Mouse (Mus musculus): ENCODE measurements around the gene Tmem147. TPM values are rescaled to one million over a fixed set of nuclear protein-coding genes. Genes with fewer than 3 reads are reported as not detected.
"Not testable (repeated sequence)": the region's sequence is repeated elsewhere in the genome, so short reads cannot be mapped to it uniquely, and the experiment has no call there.

Tmem147 gene
- total RNA-seq (2021) = 100 to 1,000 TPM; 283 to 405 TPM
- long read RNA-seq, experiment 1, transcript Tmem147-201 (7 exons, 870 nt) = major isoform, 322 of 369 reads
- long read RNA-seq, experiment 1, transcript Tmem147-207 (6 exons, 727 nt) = minor isoform, 11 of 369 reads
- long read RNA-seq, experiment 1, partial matches to known transcripts = 19 of 369 reads
- long read RNA-seq, experiment 1, other reads (novel, unspliced or antisense) = 11 of 369 reads
- long read RNA-seq, experiment 2, transcript Tmem147-201 (7 exons, 870 nt) = major isoform, 263 of 287 reads
- long read RNA-seq, experiment 2, transcript Tmem147-207 (6 exons, 727 nt) = minor isoform, 9 of 287 reads
- long read RNA-seq, experiment 2, partial matches to known transcripts = 9 of 287 reads
- long read RNA-seq, experiment 2, other reads (novel, unspliced or antisense) = 4 of 287 reads

DNA sequence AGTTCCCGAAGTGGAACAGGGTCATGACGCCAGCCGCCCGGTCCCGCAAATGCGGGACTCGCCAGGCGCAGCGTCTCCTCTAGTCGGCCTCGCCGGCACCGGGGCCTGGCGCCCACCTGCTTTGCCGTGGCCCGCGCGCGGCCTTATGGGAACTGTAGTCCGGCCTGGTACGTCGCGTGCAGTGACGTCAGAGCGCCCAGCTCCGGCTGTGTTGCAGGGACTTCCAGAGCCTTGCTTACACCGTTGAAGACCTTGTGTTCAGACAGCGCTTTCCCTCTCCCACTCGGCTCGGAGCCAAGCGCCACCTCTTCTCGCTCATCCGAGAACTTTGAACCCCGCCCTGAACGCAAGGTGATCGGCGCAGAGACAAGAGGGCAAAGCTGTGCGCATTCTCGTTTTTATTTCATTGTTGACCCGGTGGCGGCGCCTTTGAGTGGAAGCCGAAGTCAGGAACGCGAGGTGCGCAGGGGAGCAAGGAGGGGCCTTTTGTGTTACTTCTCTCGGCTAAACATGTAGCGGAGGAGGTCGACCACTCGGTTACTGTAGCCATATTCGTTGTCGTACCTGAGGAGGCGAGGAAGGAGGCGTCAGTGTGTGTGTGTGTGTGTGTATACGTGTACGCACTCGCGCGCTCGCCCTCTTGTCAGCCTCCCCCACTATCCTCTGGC, at the start of gene Tmem147:
Gene Tmem147 (minus strand): TSS at position 145 of the 668 bp plus-strand sequence.
- peak; percentile 93 for DNase-seq

DNA sequence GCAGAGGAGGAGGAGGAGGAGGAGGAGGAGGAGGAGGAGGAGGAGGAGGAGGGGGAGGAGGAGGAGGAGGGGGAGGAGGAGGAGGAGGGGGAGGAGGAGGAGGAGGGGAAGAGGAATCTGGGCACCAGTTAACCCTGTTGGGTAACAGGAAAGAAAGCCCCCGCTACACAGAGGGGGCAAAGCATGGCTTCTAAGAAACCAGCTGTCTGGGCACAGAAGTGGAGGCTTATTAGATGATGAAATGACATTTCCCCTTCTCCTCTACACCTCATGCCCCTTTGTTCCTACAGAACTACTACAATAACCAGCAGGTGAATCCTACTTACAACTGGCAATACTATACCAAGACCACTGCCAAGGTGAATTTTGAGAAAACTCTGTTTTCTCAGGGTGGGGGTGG, 48.6 kb upstream of the Tmem147 start:
- no peak for DNase-seq

DNA sequence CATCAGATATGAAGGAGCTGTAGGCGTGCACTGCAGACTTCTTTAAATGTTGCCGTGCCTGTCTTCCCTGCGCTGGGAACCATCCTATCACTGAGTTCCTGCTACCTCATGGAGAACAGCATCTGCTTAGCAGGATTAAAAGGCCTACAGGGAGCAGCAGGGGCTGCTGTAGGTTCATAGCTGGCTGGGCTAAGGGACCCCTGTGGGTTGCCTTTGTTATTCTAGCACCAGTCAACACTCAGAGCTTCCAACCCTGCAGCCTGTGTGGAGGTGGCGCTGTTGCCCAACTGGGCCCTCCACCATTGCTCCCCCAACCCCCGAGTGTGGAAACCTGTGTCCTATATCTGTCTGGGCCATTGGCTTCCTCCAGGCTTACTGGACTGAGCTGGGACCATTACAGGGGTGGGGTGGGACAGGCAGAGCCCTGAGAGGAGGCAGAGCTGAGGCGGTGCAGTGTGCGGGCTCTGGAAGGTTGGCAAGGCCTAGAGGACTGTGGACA, 47.8 kb upstream of the Tmem147 start:
- DNase-seq = no peak

DNA sequence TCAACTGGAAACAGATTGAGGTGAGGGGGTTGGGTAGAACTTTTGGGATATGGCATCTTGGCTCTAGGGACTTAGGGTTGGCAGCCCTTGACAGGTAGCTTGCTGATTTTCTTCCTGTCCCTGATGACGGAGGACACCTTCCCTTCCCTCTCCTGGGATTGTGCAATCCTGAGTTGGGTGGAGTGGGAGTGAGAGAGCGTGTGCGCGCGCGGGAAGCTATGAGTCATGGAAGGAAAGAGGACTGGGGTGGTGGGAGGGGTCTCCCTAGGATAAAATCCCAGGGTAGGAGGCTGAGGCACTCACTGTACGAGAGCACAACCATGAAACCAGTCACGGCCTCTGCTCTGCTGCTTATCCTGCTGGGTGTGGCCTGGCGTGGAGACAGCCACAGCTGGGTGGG, 46.8 kb upstream of the Tmem147 start:
- DNase-seq = no peak

DNA sequence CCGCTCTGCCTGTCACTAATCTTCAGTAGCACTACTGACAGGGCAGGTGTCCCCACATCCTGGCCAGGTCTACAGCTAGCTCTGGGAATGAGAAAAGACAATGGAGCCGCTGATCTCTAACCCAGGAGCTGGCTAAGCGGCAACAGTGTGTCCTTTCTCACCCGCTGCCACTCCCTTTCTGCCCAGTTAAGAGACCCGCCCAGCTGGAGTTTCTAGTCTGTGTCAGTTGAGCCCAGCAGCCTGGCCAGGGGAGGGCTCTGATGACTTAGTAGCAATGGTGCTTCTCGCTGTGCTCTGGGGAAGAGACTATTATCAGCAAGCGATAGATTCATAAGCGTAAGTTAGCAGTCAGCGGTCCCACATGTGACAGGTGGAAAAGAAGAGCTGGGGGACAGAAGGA, 39.9 kb upstream of the Tmem147 start:
- DNase-seq = no peak

DNA sequence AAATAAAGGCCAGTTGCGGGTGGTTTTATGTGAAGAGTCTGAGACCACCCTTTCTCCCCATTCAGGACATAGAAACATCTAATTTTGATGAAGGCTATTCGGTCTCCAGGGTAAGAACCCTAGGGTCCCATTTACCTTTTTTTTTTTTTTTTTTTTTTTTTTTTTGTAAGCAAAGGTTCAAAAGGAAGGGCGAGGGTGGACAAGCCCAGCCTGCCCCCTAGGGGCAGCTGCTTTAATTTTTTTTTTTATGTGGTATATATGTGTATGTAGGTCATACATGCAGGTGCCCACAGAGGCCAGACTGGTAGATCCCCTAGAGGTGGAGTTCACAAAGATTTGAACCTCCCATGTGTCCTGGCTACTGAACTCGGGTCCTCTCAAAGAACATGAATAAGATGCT, 37.1 kb upstream of the Tmem147 start:
- no peak for DNase-seq

DNA sequence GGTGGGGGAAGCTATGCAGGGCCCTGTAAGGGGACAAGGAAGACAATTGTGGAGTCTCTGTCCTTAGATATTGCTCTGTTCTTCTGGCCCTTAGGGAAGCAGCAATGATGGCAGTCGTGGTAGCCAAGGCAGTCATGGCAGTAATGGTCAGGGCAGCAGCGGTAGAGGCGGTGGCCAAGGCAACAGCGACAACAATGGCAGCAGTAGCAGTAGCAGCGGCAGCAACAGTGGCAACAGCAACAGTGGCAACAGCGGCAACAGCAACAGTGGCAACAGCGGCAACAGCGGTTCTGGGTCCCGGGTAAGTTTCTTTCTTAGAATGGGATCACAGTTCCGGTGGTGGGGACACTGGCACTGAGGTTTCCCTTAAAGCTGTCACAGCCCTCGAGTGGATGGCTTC, 35.8 kb upstream of the Tmem147 start:
- DNase-seq = no peak

DNA sequence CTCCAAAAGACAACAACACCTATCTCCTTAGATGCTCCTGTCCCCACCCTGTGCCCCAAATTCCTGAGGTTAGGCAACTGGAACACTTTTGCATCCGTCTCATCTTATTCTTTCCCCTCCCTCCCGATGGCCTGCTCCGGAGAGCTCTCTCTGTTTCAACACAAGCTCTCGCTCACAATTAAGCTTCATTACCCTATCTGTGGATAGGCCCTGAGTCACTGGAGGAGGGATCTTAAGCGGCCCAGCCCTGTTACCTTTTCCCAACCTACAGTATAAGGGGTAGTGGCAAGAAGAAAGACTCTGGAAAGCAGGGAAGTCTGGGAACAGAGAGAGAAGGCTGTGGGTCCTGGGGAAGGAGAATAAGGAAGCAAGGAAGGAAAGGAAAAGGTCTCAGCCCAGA, 34.1 kb upstream of the Tmem147 start, which contains the start of gene Dmkn:
Gene Dmkn (plus strand): TSS at position 301 of the 400 bp plus-strand sequence.
- no peak for DNase-seq

DNA sequence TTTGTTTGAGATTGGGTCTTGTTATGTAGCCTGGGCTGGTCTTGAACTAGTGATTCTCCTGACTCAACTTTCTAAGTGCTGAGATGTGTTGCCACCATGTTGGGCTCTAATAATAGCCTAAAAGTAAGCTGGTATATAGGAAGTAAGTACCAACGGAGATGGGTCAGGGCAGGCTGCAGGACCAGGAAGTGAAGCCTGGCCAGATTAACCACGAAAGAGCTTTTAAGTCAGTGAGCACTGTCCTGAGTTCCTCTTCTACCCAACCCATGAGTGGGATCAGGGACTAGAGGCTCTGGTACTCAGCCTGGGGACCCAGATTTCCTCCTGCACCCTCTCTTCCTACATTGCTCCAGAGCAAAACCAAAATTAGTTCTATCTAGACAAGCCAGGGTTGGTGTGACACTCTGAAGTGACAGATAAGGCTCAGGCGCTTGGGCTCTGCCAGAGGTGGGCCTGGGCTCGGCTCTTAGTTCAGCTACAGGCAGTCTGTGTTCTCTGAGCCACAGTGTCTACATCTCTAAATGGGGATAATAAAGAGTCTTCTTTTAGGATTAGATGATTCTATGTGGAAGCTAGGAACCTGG, 32.5 kb upstream of the Tmem147 start:
- no peak for DNase-seq

DNA sequence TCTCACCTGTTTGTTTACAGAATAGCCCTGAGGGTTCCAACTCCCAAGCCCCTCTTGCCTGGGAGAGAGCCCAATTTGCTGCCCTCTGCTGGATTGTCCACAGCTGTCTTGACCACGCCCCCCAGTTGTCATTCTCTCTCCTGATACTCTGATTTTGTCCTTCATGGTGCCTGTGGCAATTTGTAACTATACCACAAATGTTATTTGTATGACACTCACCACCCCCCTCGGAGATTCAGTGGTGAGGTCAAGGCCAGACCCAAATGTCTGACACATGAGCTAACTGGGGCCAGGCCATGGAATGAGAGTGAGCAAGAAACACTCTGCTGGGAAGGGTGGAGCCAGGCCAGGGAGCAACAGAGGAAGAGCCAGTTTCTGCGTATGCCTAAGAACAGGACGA, 29.5 kb upstream of the Tmem147 start:
- no peak for DNase-seq

DNA sequence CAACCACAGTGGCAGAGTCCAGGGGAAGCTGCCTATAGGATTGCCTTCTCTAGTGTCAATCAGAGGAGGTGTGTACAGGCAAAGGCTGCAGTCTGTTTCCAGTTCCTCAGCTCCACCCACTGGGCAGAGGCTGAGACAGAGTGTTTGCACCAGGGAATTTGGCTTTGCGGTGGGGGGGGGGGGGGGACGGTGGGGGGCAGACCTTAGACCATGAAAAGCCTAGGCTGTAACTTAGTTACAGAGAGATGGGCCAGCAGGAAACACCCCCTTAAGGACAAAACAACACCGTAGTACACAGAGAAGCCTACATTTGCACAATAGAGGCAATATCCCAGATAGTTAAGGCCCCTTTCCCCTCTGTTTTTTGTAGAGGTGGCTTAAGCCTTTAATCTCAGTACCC, 27.7 kb upstream of the Tmem147 start:
- DNase-seq = no peak

DNA sequence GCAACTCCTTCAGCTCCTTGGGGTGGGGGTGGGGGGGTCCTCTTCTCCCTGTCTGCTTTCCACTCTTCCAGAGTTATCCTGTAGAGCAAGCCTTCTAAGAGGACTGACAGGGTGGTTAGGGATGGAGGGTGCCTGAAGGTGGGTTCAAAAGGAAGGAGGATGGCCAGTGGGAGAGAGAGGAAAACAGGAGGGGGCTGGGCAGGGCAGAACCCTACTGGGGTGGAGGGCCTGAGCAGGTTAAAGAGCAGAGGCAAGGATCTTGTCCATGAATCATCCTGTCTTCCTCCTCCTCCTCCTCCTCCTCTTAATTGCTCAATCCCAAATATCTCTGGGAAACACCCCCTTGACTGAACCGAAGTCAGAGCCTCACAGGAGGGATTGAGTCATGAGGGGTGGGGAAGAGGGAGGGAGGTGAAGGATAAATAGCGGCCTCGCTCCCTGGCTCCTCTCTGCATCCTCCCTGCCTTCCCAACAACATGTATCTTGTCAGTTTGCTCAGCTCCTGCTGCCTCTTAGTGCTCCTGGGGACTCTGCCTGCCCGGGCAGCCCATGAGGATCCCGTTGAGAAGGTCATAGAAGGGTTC, 21.8 kb upstream of the Tmem147 start, which contains the start of gene Sbsn:
Gene Sbsn (plus strand): TSS at position 386 of the 584 bp plus-strand sequence.
- DNase-seq = no peak

DNA sequence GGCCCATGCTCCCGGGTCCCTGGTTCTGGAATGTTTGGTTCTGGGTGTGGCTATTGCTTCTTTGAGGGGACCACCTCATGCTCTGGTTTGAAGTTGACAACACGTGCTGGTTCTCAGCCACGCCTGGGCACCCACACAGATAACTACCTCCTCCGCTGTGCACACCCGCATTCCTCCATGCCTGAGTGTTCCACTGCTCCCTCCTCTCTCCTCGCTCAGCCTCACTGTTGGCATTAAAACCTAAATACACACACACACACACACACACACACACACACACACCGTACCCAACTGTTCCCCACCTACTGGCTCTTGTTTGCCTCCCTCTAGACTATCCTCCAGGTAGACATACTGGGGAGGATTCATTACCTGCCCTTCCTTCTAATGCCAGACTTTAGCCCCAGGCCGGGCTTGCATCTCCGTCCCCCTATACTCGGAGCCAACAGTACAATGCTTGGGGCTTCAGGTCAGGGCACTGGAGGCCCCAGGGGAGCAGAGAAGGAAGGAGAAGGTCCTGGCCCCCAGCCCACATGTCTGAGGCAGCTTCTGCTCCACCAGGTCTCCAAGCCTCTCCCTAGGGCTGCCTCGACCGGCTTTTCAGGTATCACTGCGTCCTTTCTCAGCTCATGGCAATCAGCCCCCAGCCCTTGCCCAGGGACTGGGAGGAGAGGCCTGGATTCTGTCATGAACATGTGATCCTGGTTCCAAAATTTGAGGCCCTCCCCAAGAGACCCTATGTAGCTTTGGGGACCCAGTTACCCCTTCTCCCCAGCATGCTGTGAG, 20.7 kb upstream of the Tmem147 start:
- no peak for DNase-seq

DNA sequence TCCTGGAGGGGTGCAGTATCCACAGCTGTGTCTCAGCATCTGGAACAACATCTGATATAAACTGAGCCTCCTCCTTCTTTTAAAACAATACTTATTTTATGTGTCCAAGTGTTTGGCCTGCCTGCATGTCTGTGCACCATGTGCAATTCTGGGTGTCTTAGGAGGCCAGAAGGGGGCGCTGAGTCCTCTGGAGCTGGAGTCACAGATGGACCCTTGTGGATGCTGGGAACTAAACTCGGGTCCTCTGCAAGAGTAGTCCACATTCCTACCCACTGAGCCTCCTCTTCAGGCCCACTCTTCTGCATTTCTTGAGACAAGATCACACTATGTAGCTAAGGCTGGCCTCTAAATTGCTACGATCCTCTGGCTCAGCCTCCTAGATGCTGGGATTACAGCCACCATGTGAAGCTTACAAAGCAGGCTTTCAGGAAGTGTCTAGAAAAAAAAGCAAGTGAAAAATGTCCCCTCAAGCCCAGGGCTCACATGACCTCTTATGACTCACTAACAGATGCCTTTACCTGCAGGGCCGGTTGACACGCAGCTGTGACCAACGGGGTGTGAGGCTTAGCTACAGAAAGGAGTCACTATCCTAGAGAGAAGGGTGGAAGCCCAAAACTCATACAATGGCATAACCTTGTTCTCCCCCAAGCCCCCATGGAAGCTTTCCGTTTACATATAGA, 18.3 kb upstream of the Tmem147 start:
- no peak for DNase-seq

DNA sequence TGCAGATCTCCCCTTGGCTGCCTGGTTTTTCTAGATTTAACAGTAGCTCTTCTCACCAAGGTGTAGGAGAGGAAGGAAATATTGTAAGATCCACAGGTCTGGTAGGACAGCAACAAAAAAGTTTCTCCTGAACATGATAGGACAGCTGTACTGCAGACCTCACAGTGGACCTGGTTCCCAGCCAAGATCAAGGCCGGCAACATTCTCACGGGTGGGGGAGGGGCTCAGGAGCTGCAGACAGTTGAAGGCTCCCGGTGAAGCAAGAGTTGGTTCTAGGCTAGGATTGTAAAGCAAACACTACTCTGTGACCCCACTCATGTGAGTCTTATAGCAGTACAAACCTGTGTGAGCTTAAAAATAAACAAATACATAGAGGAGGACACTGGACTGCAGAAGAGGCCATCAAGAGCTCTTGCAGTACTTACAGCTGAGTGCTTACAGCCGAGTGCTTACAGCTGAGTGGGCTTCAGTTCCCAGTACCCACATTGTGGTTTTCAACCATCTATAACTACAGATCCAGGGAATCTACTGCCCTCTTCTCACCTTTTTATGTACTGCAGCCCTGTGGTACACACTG, 14.8 kb upstream of the Tmem147 start:
- DNase-seq = no peak

DNA sequence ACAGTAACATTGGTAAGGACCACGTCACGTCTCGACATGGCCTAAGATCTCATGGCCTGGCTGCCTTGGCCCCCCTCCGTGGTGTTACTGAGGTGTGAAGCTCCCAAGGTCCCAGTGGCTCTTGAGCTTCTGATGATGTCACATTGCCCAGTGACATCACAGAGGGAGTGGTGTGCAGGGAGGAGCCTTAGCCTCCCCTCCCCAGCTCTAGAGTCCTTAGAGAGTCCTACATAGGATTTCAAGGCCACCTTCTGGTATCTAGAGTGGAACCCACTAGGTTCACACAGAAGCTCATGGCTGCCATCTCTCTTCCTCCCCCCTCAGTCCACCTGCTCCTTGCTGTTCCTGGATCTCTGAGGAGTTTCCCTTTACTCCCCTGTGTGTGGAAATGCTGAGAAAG, 14.3 kb upstream of the Tmem147 start, which contains the start of gene Gapdhs:
Gene Gapdhs (minus strand): TSS at position 65 of the 400 bp plus-strand sequence.
- DNase-seq = not testable (repeated sequence)

DNA sequence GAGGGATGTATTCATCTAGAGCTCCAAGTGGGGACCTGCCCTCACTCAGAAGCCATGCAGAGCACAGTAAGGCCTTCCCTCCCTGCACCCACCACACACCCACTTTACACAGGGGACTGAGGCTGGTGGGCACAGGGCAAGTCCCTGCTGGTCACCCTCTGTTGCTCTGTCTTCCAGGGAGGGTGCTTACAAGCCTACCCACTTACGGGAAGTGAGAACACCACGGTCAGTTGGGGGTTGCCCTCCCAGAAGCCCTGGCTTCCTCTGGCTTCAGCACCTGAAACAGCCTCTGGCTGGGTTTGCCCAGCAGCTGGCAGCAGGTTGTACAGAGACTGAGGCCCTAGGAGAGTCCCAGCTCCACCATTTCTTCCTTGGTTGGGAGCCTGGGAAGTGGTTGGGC, 13.2 kb upstream of the Tmem147 start:
- not testable (repeated sequence) for DNase-seq

DNA sequence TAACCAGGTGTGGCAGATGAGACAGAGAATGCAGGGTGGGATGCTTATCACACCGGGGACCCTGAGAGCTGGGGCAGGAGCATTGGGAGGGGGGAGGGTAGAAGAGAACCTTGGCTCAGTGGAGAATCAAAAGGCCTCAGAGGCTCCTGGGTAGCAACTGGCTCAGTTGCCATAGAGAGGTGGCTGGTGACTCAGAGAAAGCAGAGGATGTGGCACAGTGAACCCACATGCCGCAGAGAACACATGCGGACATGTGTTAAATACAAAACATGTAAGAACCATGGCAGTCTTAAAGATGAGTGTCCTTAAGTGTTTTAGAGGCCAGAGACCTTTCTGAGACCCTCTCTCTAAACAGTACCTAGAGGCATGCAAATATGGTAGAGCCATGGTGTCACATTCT, 6.9 kb upstream of the Tmem147 start:
- DNase-seq = no peak

DNA sequence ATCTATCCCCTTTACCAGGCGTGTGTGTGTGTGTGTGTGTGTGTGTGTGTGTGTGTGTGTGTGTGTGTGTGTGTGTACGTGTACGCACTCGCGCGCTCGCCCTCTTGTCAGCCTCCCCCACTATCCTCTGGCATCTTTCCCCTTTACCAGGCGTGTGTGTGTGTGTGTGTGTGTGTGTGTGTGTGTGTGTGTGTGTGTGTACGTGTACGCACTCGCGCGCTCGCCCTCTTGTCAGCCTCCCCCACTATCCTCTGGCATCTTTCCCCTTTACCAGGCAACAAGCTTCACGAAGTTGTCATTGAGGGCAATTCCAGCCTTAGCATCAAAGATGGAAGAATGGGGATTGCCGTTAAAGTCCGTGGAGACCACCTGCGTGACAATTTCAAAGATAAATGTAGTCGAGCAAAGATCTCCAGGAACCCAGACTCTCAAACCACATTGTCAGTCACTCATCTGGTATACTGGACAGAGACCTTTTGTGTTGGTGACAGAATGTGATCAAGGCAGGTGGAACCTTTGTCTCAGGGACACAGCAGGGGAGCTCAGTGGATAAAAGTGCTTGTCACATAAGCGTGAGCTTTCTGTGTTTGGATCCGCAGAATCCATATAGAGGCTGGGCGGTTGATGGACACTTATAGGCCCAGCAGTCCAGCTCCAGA, 853 bp upstream of the Tmem147 start:
- DNase-seq = not testable (repeated sequence)

DNA sequence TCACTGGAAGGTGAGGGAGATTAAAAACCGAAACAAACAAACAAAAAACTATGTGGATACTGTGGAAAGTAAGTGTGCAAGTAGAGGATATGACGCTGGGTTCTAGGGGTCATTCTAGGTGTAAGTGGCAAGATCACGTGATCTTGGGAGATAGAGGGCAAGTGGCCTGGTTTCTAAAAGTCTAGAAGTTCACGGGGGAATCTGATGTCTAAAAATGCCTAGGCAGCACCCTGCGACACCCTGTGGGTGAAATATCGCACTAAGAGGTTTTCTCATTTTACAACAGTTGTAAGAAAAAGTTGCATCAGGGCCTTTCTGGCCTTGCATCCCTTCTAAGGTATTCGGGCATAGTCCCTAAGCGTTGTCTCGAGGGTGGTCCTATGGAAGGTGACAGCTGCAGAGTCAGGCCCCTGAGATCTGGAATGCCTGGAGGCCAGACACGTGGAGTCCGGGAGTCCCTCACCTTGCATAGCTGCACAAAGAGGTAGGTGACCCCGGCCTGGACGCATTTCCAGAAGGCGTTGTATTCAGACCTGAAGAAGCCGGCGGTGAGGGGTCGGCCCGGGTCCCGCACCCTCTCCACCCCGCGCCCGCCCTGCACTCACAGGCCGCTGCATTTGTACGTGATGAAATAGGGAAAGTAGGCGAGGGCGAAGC, 473 bp downstream of the Tmem147 start:
- DNase-seq = no peak
